Mouse (Mus musculus): ENCODE measurements around the gene 1700042G07Rik. TPM values are rescaled to one million over a fixed set of nuclear protein-coding genes. Genes with fewer than 3 reads are reported as not detected.

1700042G07Rik gene
- polyA plus RNA-seq, 1 experiment from 2014 or later, result not detected

DNA sequence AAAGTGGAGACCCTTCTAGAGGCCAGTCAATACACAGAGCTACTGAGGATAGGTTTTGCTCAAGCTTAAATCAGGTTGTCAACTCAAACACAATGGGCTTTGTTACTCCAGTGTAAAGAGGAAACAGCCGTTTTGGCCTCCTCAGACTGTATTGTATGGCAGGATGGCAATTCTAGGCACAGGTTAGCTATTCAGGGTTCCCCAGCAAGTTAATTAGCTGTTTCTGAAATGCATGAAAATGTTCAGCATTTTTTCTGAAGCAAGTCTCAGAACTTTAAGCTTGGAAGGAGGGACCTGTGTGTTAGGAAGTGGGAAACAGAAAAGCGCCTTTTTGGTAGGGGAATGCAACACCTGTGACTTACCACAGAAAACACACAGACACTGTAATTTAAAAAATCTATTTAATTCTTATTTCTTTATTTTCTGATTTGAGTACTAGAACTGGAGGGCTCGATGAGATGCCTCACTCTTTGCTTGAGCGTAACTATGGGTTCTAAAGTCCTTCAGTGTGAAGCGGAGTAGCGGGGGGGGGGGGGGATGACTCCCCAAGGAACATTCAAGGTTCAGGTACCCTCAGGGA is 47.0 kb downstream of the 1700042G07Rik start:
- peak overlapping the region; percentile 98 for H3K27ac ChIP-seq
- peak overlapping the region; percentile 85 for H3K9ac ChIP-seq
- peak overlapping the region; percentile 75 for H3K4me2 ChIP-seq (replicated peaks)
- no peaks in the 10 kb centered on the region for H3K36me3 ChIP-seq
- peak overlapping the region; percentile 83 for H3K4me3 ChIP-seq (replicated peaks)
- ATAC-seq, result no peak; the same call in 1 of the 2 replicates
- H3K27me3 ChIP-seq (replicated peaks), result no peaks in the 10 kb centered on the region
- H3K9me3 ChIP-seq, result no peaks in the 10 kb centered on the region
- H3K4me1 ChIP-seq (replicated peaks), result 0 out of 2 replicates have a peak, but pooled peaks cover 2% of the 10 kb centered on the region
- 10% methylated on average over 6 of the region's 6 CpGs for WGBS

DNA sequence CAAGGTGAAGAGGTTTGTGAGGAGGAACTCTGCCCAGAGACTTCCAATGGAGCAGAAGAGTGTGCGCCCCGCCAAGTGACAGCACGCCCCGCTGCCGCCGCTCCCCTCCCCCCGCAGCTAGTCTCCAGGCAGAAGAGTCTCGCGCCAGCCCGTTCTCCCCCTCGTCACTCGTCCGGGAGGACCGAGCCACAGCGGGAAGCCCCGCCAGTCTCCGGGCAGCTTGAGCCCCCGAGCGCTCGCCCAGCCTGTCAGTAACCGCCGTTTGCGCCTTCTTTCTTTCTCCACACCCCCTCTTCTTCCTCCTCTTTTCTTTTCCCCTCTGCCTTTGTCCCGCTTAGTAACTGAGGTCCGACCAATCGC is 47.6 kb downstream of the 1700042G07Rik start:
- Histone ChIP-seq H3K27me3 (replicated peaks) (no peaks in the 10 kb centered on the region), H3K4me2 (replicated peaks) (peak overlapping the region; percentile 75), H3K4me1 (replicated peaks) (0 out of 2 replicates have a peak, but pooled peaks cover 2% of the 10 kb centered on the region), H3K27ac (peak overlapping the region; percentile 98), H3K36me3 (no peaks in the 10 kb centered on the region), H3K9me3 (no peaks in the 10 kb centered on the region), H3K9ac (peak overlapping the region; percentile 85), H3K4me3 (replicated peaks) (peak overlapping the region; percentile 83)
- ATAC-seq, result peak; percentile 63
- WGBS, result 0% methylated on average over 26 of the region's 26 CpGs

- Histone ChIP-seq H3K36me3 (no peaks in the 10 kb centered on the region), H3K9me3 (no peaks in the 10 kb centered on the region), H3K9ac (peak within 1 kb of the TSS; percentile 85), H3K27ac (peak within 1 kb of the TSS; percentile 98), H3K27me3 (replicated peaks) (no peaks in the 10 kb centered on the region), H3K4me3 (replicated peaks) (peak within 1 kb of the TSS; percentile 83), H3K4me1 (replicated peaks) (0 out of 2 replicates have a peak, but pooled peaks cover 2% of the 10 kb centered on the region), H3K4me2 (replicated peaks) (peak within 1 kb of the TSS; percentile 75)
- peak; percentile 100 for ATAC-seq
- under 1% methylated on average over 53 of the region's 53 CpGs for WGBS
These were observed 48.1 kb downstream of the 1700042G07Rik start, which contains the start of gene Pik3r3 for GRCm38 (mm10) chr4:116221140-116221851. TSS of gene Pik3r3 (plus strand) at chr4:116221618.

DNA sequence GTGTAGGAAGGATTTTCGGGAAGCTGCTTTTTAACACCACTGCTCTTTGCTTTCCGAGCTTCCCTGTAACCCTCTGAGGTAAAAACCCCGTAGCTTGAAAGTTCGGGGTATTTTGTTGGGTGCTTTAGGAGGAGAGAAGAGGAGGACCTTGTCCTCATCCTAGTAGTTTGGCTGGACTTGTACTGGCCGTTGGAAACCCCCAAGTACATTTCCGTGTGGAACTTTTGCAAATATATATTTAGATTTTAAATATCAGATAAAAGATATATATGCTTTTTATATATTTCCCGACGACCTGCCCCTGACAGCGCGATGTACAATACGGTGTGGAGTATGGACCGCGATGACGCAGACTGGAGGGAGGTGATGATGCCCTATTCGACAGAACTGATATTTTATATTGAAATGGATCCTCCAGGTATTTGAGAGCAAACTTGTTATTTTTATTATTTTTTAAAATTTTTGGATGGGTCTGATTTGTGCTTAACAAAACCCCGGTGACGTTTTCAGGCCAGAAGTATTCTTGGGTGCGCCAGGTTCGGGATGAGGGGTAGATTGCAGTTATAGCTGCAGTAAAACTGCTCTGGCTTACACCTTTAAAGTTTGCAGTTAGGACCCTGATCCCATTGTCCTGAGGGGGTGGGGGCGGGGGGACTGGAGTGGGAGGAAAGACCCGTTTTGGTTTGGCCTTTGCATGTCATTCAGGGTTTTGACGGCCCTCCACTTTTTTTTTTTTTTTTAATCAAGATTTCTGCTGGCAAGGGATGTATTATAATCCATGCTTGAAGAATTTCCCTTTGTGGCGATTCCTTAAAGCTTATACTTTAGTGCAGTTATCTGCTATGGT is 49.0 kb downstream of the 1700042G07Rik start:
- H3K36me3 ChIP-seq, result no peaks in the 10 kb centered on the region
- WGBS, result under 1% methylated on average over 23 of the region's 23 CpGs
- ATAC-seq, result no peak
- peak overlapping the region; percentile 98 for H3K27ac ChIP-seq
- H3K4me3 ChIP-seq (replicated peaks), result peak overlapping the region; percentile 69
- no peaks in the 10 kb centered on the region for H3K27me3 ChIP-seq (replicated peaks)
- H3K4me2 ChIP-seq (replicated peaks), result peak overlapping the region; percentile 68
- H3K9me3 ChIP-seq, result no peaks in the 10 kb centered on the region
- 0 out of 2 replicates have a peak, but pooled peaks cover 2% of the 10 kb centered on the region for H3K4me1 ChIP-seq (replicated peaks)
- H3K9ac ChIP-seq, result peak overlapping the region; percentile 77

DNA sequence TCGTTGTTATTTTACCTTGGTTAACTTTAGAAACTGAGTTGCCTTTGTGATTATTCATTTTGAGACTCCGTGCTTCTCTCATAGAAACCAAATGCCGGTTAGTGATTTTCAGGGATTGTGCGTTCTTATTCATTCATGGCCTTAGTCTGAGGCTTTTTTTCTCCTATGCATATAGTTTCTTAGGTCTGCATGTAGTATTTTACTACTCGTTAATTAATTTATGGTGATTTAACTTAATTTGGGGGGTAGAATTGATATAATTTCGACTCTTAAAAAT is 49.6 kb downstream of the 1700042G07Rik start:
- Histone ChIP-seq H3K9me3 (no peaks in the 10 kb centered on the region), H3K27me3 (replicated peaks) (no peaks in the 10 kb centered on the region), H3K4me1 (replicated peaks) (0 out of 2 replicates have a peak, but pooled peaks cover 2% of the 10 kb centered on the region), H3K9ac (peak overlapping the region; percentile 77), H3K4me2 (replicated peaks) (peak overlapping the region; percentile 68), H3K27ac (no peak overlapping the region), H3K4me3 (replicated peaks) (peak overlapping the region; percentile 69), H3K36me3 (no peaks in the 10 kb centered on the region)
- ATAC-seq, result no peak
- WGBS, result 10% methylated on average over 6 of the region's 6 CpGs

Other genes with a start within 250 kb of the 1700042G07Rik start
- gene Dmbx1, start 233.4 kb upstream of the 1700042G07Rik start, polyA plus RNA-seq (2015; fragmentation: Nextera tagmentation; extraction: Ambion mirVana), result not detected in 2 replicates
- 48.2 and 57.6 TPM in 2 replicates for gene Faah, start 155.4 kb upstream of the 1700042G07Rik start, polyA plus RNA-seq (2015; fragmentation: Nextera tagmentation; extraction: Ambion mirVana)
- gene Nsun4, start 119.5 kb upstream of the 1700042G07Rik start, polyA plus RNA-seq (2015; fragmentation: Nextera tagmentation; extraction: Ambion mirVana), result 30.1 and 31.0 TPM in 2 replicates
- gene Uqcrh, start 98.3 kb upstream of the 1700042G07Rik start, polyA plus RNA-seq (2015; fragmentation: Nextera tagmentation; extraction: Ambion mirVana), result 636 and 732 TPM in 2 replicates
- 70.9 and 71.6 TPM in 2 replicates for gene Lrrc41, start 98.1 kb upstream of the 1700042G07Rik start, polyA plus RNA-seq (2015; fragmentation: Nextera tagmentation; extraction: Ambion mirVana)
- 26.7 and 27.1 TPM in 2 replicates for gene Rad54l, start 49.7 kb upstream of the 1700042G07Rik start, polyA plus RNA-seq (2015; fragmentation: Nextera tagmentation; extraction: Ambion mirVana)
- 45.8 and 48.0 TPM in 2 replicates for gene Pomgnt1, start 49.5 kb upstream of the 1700042G07Rik start, polyA plus RNA-seq (2015; fragmentation: Nextera tagmentation; extraction: Ambion mirVana)
- 1.5 and 1.6 TPM in 2 replicates for gene Lurap1, start 22.0 kb upstream of the 1700042G07Rik start, polyA plus RNA-seq (2015; fragmentation: Nextera tagmentation; extraction: Ambion mirVana)
- 35.7 and 43.6 TPM in 2 replicates for gene Tspan1, start 5.8 kb upstream of the 1700042G07Rik start, polyA plus RNA-seq (2015; fragmentation: Nextera tagmentation; extraction: Ambion mirVana)
- gene Gm49337, start within 50 bp of the 1700042G07Rik start, polyA plus RNA-seq (2015; fragmentation: Nextera tagmentation; extraction: Ambion mirVana), result not detected in 2 replicates
- 7.0 and 7.9 TPM in 2 replicates for gene Pik3r3, start 48.2 kb downstream of the 1700042G07Rik start, polyA plus RNA-seq (2015; fragmentation: Nextera tagmentation; extraction: Ambion mirVana)